Mouse (Mus musculus) liver, embryonic 12.5 days (tissue): Measurements from ENCODE around the gene Mboat2. TPM values are rescaled to one million over a fixed set of nuclear protein-coding genes. Genes with fewer than 3 reads are reported as not detected.
A peak's percentile ranks its signal among the peaks of the same experiment; 100 is the strongest.

Experiments
- ATAC-seq: fragments of 200-750 bp; cut with Nextera tagmentation; 2 replicates; pipeline ENCODE4 v1.8.0; 2017; ENCODE audit warnings: moderate number of reproducible peaks, mild to moderate bottlenecking, moderate library complexity
- H3K27ac ChIP-seq: fragments of 300-500 bp; sonication (generic); 2 replicates; pipeline ENCODE4 v1.5.1; 2016; ENCODE audit warnings: mild to moderate bottlenecking
- H3K27me3 ChIP-seq: fragments of 300-500 bp; sonication (generic); replicated peaks from 2 replicates; pipeline ENCODE4 v1.6.1; 2016; ENCODE audit warnings: mild to moderate bottlenecking, moderate library complexity
- H3K36me3 ChIP-seq: fragments of 300-500 bp; sonication (generic); 2 replicates; pipeline ENCODE4 v1.6.1; 2016; ENCODE audit warnings: mild to moderate bottlenecking, moderate library complexity
- H3K4me1 ChIP-seq: fragments of 300-500 bp; sonication (generic); 2 replicates; pipeline ENCODE4 v1.6.1; 2016
- H3K4me2 ChIP-seq: fragments of 300-500 bp; sonication (generic); 2 replicates; pipeline ENCODE4 v1.6.1; 2016; ENCODE audit warnings: mild to moderate bottlenecking, moderate library complexity
- H3K4me3 ChIP-seq: fragments of 300-500 bp; sonication (generic); 2 replicates; pipeline ENCODE4 v1.5.1; 2016; ENCODE audit warnings: mild to moderate bottlenecking, moderate library complexity
- H3K9ac ChIP-seq: fragments of 300-500 bp; sonication (generic); 2 replicates; pipeline ENCODE4 v1.6.1; 2016; ENCODE audit warnings: mild to moderate bottlenecking, moderate library complexity
- H3K9me3 ChIP-seq: fragments of 300-500 bp; sonication (generic); replicated peaks from 2 replicates; pipeline ENCODE4 v1.6.1; 2016; ENCODE audit warnings: mild to moderate bottlenecking, moderate library complexity
- WGBS: fragments of 180-500 bp; shearing (Covaris S2); methylation state at CpG from one replicate; pipeline ENCODE4 v1.1.7; 2016; ENCODE audit not compliant: insufficient replicate concordance; 5-methylcytosine and 5-hydroxymethylcytosine counted together
- polyA plus RNA-seq: library from polyadenylated mRNA; unstranded; fragments of >200 nt; fragmentation: Nextera tagmentation; extraction: Ambion mirVana; gene quantifications from 2 replicates; pipeline ENCODE4 v1.2.1, GENCODE M21; 2016

Mboat2 gene
- polyA plus RNA-seq, 1 experiment from 2014 or later, result 8.5 TPM

DNA sequence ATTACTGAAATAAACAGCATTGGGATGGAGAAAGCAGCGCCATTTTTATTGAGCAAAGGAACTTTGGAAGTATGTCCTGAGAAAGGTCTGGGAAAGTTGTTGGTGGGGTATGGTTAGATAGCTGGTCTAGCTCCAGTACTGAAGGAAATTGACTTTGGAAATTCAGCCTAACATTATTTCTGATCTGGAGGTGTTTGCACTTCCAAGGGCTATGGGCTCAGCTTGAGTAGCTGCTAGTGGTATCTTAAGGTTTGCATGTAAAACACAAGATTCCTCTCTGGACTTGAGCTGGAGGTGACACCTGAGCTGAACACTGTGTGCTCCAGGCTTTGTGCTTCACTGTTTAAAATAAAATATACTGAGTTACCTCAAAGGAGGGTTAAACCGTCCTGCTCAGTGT lies 1.8 kb downstream of the Mboat2 start:
- WGBS, result 44% methylated on average over 2 of the region's 2 CpGs
- Histone ChIP-seq H3K27ac (no peak overlapping the region), H3K36me3 (no peaks in the 10 kb centered on the region), H3K27me3 (0 out of 2 replicates have a peak, but pooled peaks cover 26% of the 10 kb centered on the region), H3K9me3 (no peaks in the 10 kb centered on the region), H3K4me2 (peak overlapping the region; percentile 92), H3K9ac (peak overlapping the region; percentile 84), H3K4me3 (peak overlapping the region; percentile 85), H3K4me1 (peaks cover 47% of the 10 kb centered on the region)
- ATAC-seq, result no peak

DNA sequence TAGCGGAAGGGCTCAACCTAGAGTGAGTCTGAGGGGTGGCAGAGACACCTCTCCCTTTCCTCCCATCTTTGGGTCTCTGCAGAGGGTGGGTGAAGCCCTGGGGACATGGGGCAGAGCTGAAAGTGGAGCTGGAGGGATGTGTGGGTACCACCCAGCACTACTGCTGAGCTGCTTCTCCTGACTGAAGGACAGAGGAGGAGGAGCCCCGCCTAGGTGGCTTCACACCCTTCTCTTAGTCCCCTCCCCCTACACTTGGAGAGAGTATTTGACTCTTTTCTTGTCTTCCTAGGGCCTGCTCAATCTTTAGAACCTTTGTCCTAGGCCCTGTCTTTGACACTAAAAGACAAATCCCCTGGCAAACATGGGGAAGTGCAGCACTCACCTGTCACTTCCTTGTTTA lies 7.3 kb downstream of the Mboat2 start:
- ATAC-seq, result peak; percentile 62
- 73% methylated on average over 2 of the region's 2 CpGs for WGBS
- Histone ChIP-seq H3K4me2 (no peak overlapping the region), H3K27me3 (peaks cover 4% of the 10 kb centered on the region; the same call in 1 of the 2 replicates), H3K36me3 (no peaks in the 10 kb centered on the region), H3K4me3 (no peak overlapping the region), H3K4me1 (peaks cover 37% of the 10 kb centered on the region), H3K9ac (no peak overlapping the region), H3K9me3 (no peaks in the 10 kb centered on the region), H3K27ac (no peak overlapping the region)

DNA sequence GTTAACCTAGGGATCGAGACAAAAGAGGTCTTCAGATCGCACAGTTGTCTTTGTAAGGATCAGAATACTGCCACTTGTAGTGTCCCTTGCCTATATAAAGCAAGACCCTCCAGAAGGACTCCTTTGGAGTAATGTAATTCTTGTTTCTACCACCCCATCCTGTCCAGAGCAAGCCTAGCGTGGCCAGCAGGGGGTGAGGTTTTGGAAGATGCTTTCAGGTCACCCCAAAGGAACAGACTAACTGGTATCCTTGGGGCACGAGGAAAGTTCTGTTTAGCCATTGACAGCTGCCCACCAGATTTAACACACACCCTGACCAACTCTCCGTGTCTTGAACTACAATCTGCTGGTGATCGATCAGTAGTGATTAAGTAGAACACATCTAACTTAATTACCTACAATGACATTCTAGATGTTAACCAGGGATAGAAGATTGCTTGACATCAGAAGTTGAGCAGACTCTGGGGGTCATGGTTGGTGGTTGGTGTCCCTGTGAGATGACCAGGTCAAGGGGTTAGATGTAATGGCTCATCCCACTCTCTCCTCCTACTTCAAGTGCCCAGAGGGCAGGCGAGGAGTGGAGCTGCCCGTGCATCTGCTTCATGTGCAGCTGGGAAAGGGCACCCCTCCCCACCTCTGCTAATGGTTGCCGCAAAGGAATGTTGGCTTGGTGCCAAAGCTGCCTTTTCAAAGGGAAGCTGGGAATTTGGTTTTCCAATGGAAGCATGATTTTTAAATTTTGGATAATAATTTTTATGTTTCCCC lies 10.6 kb downstream of the Mboat2 start:
- Histone ChIP-seq H3K36me3 (no peaks in the 10 kb centered on the region), H3K27ac (no peak overlapping the region), H3K4me3 (no peak overlapping the region), H3K9ac (no peak overlapping the region), H3K9me3 (no peaks in the 10 kb centered on the region), H3K4me2 (no peak overlapping the region), H3K27me3 (no peaks in the 10 kb centered on the region; the same call in 1 of the 2 replicates), H3K4me1 (peaks cover 55% of the 10 kb centered on the region)
- no peak for ATAC-seq
- 71% methylated on average over 9 of the region's 9 CpGs for WGBS

DNA sequence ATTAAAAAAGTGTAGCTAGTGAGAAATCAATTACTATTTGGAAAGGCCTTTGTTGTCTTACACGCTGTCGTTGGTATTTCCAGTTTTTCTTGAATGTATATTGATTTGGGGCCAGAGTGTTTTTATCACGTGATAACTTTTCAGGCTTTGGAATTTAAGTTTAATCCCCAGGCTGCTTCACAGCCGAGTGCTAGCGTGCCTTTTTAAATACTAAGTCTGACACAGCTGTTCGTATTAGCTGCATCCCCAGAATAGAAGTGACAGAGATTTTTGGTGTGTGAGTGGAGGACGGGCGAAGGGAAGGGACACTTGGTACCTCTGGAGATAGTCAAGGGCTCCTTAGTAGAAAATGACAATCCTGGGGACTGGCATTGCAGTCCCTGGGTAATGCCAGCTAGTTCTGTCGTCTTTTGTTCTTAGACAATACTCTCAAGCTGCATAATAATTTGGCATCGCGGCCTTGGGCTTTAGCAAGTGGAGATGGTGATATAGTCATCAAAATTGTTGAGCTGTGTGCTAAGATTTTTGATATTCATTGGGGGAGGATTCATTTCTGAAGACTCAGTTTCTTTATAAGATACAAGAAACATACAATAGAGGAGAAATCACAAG lies 11.7 kb downstream of the Mboat2 start:
- Histone ChIP-seq H3K36me3 (no peaks in the 10 kb centered on the region), H3K4me2 (no peak overlapping the region), H3K4me1 (peaks cover 47% of the 10 kb centered on the region), H3K27me3 (no peaks in the 10 kb centered on the region; the same call in 1 of the 2 replicates), H3K9me3 (no peaks in the 10 kb centered on the region), H3K4me3 (no peak overlapping the region), H3K9ac (no peak overlapping the region), H3K27ac (no peak overlapping the region)
- 80% methylated on average over 11 of the region's 11 CpGs for WGBS
- ATAC-seq, result no peak

DNA sequence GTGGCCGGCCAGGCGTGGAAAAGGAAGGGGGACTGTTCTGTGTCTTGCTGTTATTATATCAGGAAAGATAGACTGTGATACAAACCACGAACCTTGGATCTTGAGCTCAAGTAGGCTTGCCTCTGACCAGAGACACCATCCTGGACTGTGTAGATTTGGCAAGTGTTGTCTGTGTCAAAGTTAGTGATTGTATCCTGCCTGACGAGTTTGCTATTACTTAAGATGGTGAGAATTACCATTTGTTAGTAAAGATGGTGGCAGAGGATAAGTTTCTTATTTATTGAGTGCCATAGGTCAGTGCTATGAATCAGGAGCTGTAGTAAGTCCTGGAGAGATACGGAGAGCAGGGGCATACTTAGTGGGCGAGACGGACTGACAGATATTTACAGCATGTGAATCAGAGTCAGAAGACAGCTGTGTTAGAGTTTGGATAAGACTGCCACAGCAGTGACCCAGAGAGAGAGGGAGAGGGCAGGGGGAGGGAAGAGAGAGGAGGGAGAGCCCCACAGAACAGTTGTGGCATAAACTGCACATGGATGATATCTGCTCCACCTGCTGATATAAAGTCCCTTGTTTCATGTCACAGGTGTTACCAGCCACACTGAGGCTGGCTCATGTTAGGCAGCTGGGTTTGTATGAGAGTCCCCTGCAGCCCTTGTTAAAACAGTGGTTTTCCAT lies 12.9 kb downstream of the Mboat2 start:
- Histone ChIP-seq H3K4me3 (no peak overlapping the region), H3K9ac (no peak overlapping the region), H3K27ac (no peak overlapping the region), H3K4me1 (peaks cover 37% of the 10 kb centered on the region), H3K36me3 (no peaks in the 10 kb centered on the region), H3K27me3 (no peaks in the 10 kb centered on the region; the same call in 1 of the 2 replicates), H3K9me3 (no peaks in the 10 kb centered on the region), H3K4me2 (no peak overlapping the region)
- WGBS, result 34% methylated on average over 7 of the region's 7 CpGs
- ATAC-seq, result no peak

DNA sequence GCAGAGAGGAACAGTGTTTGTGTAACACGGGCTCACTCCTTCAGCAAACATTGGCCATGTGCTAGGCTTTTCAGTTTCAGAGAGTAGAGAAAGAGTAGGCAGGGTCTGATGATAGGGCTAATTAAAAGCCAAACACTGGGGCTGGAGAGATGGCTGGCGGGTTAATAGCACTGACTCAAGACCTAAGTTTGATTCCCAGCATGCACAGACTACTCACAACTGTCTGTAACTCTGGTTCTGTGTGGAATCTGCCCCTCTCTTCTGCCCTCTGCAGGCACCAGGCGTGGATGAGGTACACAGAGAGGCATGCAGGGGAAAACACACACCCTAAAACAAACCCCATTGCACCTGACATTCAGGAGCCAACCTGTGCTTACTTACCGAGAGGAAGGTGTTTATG lies 14.7 kb downstream of the Mboat2 start:
- ATAC-seq, result 0 out of 2 replicates have a peak, but pooled peaks have one; percentile 43
- Histone ChIP-seq H3K4me2 (no peak overlapping the region), H3K9ac (no peak overlapping the region), H3K27me3 (no peaks in the 10 kb centered on the region; the same call in 1 of the 2 replicates), H3K4me3 (no peak overlapping the region), H3K27ac (no peak overlapping the region), H3K4me1 (peaks cover 32% of the 10 kb centered on the region), H3K36me3 (no peaks in the 10 kb centered on the region), H3K9me3 (no peaks in the 10 kb centered on the region)
- 68% methylated on average over 4 of the region's 4 CpGs for WGBS

DNA sequence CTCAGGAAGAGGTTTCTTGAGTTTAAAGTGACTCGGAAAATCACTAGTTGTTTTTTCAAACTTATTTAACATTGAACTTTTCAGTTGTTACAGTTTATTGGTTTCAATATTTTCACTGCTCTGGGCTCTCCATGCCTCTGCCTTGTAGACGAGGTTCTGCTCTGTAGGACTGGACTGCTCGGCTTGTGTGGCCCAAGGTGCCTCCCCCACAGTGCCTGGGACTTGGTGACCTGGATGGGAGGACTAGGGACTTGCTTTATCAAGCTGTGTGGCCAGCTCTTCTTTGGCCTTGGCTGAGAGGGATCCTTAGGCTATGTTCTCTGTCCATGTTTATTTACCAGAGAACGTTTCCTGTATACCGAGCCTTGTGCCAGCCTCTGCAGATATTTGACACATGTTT lies 17.4 kb downstream of the Mboat2 start:
- no peaks in the 10 kb centered on the region for H3K36me3 ChIP-seq
- no peak overlapping the region for H3K9ac ChIP-seq
- H3K4me3 ChIP-seq, result no peak overlapping the region
- H3K27ac ChIP-seq, result no peak overlapping the region
- WGBS, result 76% methylated on average over 5 of the region's 5 CpGs
- H3K4me2 ChIP-seq, result no peak overlapping the region
- no peak for ATAC-seq
- no peaks in the 10 kb centered on the region for H3K9me3 ChIP-seq
- peaks cover 31% of the 10 kb centered on the region for H3K4me1 ChIP-seq
- no peaks in the 10 kb centered on the region for H3K27me3 ChIP-seq

DNA sequence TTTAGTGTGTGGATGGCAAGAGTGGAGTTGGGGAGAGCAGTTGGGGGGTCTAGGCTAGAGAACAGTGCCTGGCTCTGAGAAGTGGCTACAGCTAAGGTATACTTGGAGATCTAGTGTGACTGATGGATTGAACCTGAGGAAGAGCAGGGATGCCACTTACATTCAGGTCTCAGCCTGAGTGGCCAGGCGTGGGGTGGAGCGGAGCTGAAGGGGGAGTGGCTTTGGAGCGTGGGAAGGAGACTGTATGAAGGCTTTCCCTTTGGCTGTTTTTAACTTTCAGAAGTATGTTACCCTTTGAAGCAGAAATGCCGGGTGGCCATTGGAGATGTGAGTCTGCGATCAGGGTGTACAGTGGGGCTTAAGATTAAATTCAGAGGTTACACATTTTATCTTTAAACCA lies 26.7 kb downstream of the Mboat2 start:
- no peak overlapping the region for H3K27ac ChIP-seq
- no peak for ATAC-seq
- H3K4me2 ChIP-seq, result no peak overlapping the region
- peaks cover 19% of the 10 kb centered on the region for H3K4me1 ChIP-seq
- H3K36me3 ChIP-seq, result no peaks in the 10 kb centered on the region
- no peaks in the 10 kb centered on the region for H3K27me3 ChIP-seq
- 81% methylated on average over 5 of the region's 5 CpGs for WGBS
- H3K9ac ChIP-seq, result no peak overlapping the region
- H3K4me3 ChIP-seq, result no peak overlapping the region
- no peaks in the 10 kb centered on the region for H3K9me3 ChIP-seq

DNA sequence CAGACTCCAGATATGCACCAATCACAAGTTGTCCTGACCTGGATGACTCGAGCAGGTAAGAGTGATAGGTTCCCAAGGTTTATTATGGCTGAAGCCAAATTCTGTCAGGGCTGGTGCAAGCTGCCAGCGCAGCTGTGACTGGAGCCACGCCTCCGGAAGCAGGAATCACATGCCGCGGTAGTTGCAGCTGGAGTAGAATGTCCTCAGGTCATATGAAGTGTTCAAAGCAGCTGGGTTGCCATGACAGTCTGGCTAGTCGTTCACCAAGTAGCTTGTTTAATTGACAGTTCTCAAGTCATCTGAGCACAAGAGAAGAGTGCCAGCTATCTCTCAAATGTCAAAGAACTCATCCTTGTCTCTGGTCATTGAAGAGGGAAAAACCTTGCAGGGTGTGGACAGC lies 28.7 kb downstream of the Mboat2 start:
- no peak overlapping the region for H3K27ac ChIP-seq
- 74% methylated on average over 7 of the region's 7 CpGs for WGBS
- no peaks in the 10 kb centered on the region for H3K36me3 ChIP-seq
- H3K27me3 ChIP-seq, result no peaks in the 10 kb centered on the region
- no peaks in the 10 kb centered on the region for H3K9me3 ChIP-seq
- no peak overlapping the region for H3K4me3 ChIP-seq
- H3K4me2 ChIP-seq, result no peak overlapping the region
- H3K4me1 ChIP-seq, result peaks cover 19% of the 10 kb centered on the region
- H3K9ac ChIP-seq, result no peak overlapping the region
- ATAC-seq, result no peak

DNA sequence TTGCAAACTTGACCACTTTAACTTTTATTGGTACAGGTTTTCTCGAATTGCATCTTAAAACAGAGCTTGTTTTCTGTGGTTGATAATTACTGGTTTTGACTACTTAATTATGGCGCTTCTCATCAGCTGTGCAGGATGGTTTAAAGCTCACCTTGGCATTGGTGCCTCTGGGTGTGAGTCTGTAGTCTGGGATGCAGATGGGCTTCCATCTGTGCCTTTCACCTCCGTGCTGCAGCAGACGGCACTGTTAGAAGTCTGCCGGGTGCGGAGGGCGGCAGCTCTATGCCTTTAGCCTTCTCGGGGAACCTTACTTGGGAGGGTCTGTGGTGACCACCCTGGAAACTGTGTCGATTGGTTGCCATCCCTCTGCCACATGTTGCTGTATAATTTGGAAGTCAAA lies 29.8 kb downstream of the Mboat2 start:
- Histone ChIP-seq H3K4me2 (no peak overlapping the region), H3K4me1 (peaks cover 19% of the 10 kb centered on the region), H3K27me3 (no peaks in the 10 kb centered on the region), H3K36me3 (no peaks in the 10 kb centered on the region), H3K9me3 (no peaks in the 10 kb centered on the region), H3K9ac (no peak overlapping the region), H3K27ac (no peak overlapping the region), H3K4me3 (no peak overlapping the region)
- 75% methylated on average over 9 of the region's 9 CpGs for WGBS
- no peak for ATAC-seq

DNA sequence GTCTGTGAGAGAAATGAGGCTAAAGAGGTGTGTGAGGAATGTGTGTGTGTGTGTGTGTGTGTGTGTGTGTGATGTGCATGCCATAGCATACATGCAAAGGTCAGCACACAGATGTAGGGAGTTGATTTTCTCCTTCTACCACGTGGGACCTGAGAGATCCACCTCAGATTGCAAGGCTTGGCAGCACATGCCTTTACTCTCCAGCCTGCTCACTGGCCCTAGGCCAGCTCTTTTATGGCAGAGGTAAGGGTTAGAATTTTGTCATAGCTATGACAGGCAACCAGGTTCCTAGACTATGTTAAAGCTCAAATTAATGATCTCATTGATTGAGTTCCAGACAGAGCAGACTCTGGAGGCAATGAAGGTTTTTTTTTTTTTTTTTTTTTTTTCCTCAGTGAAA lies 33.1 kb downstream of the Mboat2 start:
- no peak for ATAC-seq
- no peaks in the 10 kb centered on the region for H3K9me3 ChIP-seq
- no peaks in the 10 kb centered on the region for H3K36me3 ChIP-seq
- no peak overlapping the region for H3K4me2 ChIP-seq
- 42% methylated on average over 1 of the region's 1 CpGs for WGBS
- H3K4me1 ChIP-seq, result peaks cover 27% of the 10 kb centered on the region
- H3K9ac ChIP-seq, result no peak overlapping the region
- no peak overlapping the region for H3K27ac ChIP-seq
- no peak overlapping the region for H3K4me3 ChIP-seq
- no peaks in the 10 kb centered on the region for H3K27me3 ChIP-seq

DNA sequence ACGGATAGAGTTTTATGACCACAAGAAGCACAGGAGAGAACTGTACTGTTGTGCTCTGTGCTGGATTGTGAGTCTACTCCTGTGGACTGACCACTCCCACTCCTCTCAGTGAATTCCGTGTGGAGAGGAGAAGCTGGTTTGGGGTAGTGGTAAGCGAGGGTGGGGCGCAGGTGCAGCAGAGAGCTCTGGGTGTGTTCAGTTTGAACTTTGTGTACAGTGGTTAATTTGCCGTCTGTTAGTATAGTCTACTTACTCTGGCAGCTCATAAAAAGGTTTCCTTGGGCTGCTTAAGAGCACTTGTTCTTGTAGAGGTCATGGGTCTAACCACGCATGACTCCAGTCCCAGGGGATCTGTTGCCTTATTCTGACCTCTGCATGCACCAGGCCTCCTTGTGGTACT lies 36.0 kb downstream of the Mboat2 start:
- Histone ChIP-seq H3K36me3 (no peaks in the 10 kb centered on the region), H3K4me3 (no peak overlapping the region), H3K27me3 (no peaks in the 10 kb centered on the region), H3K27ac (no peak overlapping the region), H3K4me1 (peaks cover 30% of the 10 kb centered on the region), H3K9ac (no peak overlapping the region), H3K9me3 (no peaks in the 10 kb centered on the region), H3K4me2 (no peak overlapping the region)
- 69% methylated on average over 6 of the region's 6 CpGs for WGBS
- no peak for ATAC-seq
